Mouse (Mus musculus) induced T-regulatory cell, adult 2 months (primary cell): ENCODE results near the gene Cep112.

ENCODE experiments used
- DNase-seq: peaks from one replicate; pipeline ENCODE4 v3.0.0-alpha.2; 2012; ENCODE audit warnings: low read depth

Gene Cep112

GRCm38 (mm10) chr11:108877520-108877919, 452.5 kb downstream of the Cep112 start:
- no peak for DNase-seq

- DNase-seq, result no peak
Measured at GRCm38 (mm10) chr11:108880546-108880945, 455.6 kb downstream of the Cep112 start.

- DNase-seq, result no peak
Measured at GRCm38 (mm10) chr11:108881662-108882061, 456.7 kb downstream of the Cep112 start.

- no peak for DNase-seq
Measured at GRCm38 (mm10) chr11:108885276-108885896, 460.4 kb downstream of the Cep112 start.

- DNase-seq, result no peak
Measured at GRCm38 (mm10) chr11:108886060-108886459, 461.1 kb downstream of the Cep112 start.

GRCm38 (mm10) chr11:108889121-108889520, 464.1 kb downstream of the Cep112 start:
- DNase-seq, result peak; percentile 73

GRCm38 (mm10) chr11:108890544-108890943, 465.6 kb downstream of the Cep112 start:
- no peak for DNase-seq

GRCm38 (mm10) chr11:108891111-108891870, 466.3 kb downstream of the Cep112 start:
- DNase-seq, result no peak

- DNase-seq, result no peak
Measured at GRCm38 (mm10) chr11:108891871-108892380, 466.9 kb downstream of the Cep112 start.

GRCm38 (mm10) chr11:108892406-108892805, 467.4 kb downstream of the Cep112 start:
- no peak for DNase-seq

GRCm38 (mm10) chr11:108893232-108893790, 468.3 kb downstream of the Cep112 start:
- DNase-seq, result peak; percentile 66

GRCm38 (mm10) chr11:108893855-108894510, 469.0 kb downstream of the Cep112 start:
- no peak for DNase-seq

- DNase-seq, result no peak
Measured at GRCm38 (mm10) chr11:108897034-108897433, 472.0 kb downstream of the Cep112 start.

GRCm38 (mm10) chr11:108898063-108898462, 473.1 kb downstream of the Cep112 start:
- DNase-seq, result no peak

- no peak for DNase-seq
Measured at GRCm38 (mm10) chr11:108898483-108898882, 473.5 kb downstream of the Cep112 start.

GRCm38 (mm10) chr11:108900718-108901488, 475.9 kb downstream of the Cep112 start:
- peak; percentile 27 for DNase-seq

- DNase-seq, result no peak
Measured at GRCm38 (mm10) chr11:108901670-108902069, 476.7 kb downstream of the Cep112 start.

- no peak for DNase-seq
Measured at GRCm38 (mm10) chr11:108902303-108902702, 477.3 kb downstream of the Cep112 start.

GRCm38 (mm10) chr11:108906590-108907254, 481.7 kb downstream of the Cep112 start:
- DNase-seq, result no peak

GRCm38 (mm10) chr11:108909396-108910195, 484.6 kb downstream of the Cep112 start:
- DNase-seq, result peak; percentile 58
